Mouse (Mus musculus) G1E-ER4 (cell line): ENCODE measurements around the gene Wwc1. TPM values are rescaled to one million over a fixed set of nuclear protein-coding genes. Genes with fewer than 3 reads are reported as not detected.

ENCODE experiments used
- GATA1 ChIP-seq: IDR thresholded peaks from one replicate; pipeline ENCODE4 v1.8.0; 2012; ENCODE audit warnings: low read length, inconsistent platforms
- polyA plus RNA-seq: library from polyadenylated mRNA; stranded (reverse); fragments of >175 nt; gene quantifications from 2 replicates; pipeline ENCODE4 v1.2.3, GENCODE M21; 2012

Wwc1 gene
- polyA plus RNA-seq = not detected in 2 replicates

DNA sequence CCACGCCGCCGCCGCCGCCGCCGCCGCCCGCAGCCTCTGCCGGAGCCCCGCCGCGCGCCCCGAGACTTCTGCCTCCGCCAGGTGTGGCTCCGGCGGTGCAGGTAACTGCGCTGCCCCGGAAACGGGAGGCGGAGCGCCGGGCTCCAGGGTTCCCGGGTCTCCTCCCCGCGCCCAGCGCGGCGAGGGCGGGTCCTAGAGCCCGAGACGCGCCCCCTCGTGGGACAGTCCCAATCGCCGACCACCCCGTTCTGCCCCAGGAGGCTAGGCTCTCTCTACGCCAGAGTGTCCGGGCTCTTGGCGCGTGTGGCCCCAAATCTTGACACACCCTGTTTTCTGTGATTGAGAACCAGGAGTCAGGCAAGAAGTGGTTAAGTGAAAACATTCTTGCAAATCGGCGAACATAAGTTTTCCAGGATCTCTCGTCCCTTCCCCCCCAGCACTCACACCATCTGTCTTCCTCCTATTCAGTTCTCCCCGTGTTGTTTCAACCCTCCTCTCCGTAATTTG lies at the start of gene Wwc1:
Gene Wwc1 (minus strand): TSS at position 117 of the 507 bp plus-strand sequence.
- no peak for TF ChIP-seq GATA1

DNA sequence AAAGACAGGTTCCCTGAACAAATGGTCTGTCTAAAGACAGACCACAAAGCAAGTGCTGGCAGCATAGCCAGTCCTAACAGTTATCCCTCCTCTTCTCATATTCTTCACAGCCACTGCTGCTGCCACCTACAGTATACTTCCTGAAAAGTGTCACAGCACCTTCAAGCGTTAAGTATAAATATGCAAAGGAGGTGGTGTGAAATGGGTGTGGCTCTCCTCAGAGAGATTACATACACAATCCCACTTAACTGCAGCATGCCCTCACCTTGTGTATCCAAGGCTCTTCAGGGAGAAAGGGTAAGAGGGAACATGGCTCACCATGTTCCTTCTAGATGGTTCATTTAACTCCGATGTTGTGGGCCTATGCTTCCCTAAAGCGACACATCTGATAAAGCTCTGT lies 39.7 kb upstream of the Wwc1 start:
- TF ChIP-seq GATA1 = no peak

DNA sequence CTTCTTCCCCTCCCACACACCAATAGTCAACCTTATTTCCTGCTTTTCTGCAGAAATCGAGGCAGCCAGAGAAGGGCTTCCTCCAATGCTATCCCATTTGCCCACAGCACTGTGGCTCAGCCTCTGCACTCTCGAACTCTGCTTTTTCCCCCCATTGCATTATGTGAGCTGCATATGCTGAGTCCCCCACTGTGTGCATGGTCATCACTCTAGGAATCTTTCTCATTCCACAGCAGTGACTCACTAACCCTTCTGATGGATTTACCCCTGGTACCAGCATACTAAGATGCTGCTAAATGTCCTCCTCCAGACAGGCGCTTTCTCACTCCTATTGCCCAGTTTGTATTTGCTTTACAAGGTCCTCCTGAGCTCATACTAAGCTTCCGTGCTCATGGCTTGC lies 32.9 kb upstream of the Wwc1 start:
- no peak for TF ChIP-seq GATA1

DNA sequence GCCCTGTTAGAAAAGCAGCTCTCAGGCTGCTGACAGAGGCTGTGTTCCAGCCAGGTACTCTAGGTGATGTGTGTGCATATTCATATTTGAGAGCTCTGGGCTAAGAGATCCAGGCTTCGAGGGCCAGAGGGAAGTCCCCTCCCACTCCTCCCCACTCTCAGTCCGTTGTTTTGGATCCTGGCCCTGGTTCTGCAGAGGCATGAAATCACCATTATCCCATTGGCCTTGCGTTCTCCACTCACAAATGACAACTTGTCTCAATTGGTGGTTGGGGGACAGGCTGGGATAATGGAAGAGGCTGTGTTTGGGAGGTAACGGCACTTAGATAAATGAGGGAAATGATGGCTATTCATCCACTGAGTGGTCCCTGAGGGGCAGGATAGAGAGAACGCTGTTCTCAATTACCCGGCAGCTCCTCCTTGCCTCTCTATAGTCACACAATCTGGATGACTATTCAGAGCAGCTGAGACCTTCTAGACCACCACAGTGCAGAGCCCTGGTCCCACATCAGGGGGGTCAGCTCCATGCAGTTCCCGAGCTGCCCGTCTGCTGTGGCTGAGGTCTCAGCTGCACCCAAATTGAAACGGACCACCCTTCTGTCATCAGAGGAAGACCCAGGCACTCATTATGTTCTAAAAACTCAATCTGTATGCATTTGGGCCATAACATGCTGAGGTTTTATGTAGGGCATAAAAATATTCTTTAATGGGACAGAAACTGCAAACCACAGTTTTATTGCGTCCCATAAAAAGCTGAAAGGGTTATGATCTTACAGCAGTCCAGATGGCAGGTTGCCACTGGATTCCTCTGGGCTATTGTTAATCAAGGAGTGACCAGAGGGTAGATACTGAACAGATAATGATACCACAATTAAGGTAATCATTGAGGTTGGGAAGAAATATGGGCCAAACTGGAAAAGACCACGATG lies 29.2 kb upstream of the Wwc1 start:
- no peak for TF ChIP-seq GATA1

DNA sequence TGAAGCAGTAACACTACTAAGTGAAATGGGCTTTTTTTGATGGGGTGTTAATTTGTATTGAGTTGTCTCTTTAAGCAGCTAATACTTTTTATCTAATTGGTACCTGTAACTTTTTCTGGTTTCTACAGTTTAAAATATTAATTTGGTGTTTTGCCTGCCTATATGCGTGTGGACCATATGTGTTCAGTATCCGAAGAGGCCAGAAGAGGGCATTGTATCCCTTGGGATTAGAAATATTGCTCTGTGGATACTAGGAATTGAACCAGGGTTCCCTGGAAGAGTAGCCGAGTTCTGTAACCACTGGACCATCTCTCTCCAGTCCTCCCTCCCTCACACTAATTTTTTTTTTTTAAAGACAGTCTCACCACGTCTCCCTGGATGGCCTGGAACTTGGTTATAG lies 22.6 kb upstream of the Wwc1 start:
- TF ChIP-seq GATA1 = no peak

DNA sequence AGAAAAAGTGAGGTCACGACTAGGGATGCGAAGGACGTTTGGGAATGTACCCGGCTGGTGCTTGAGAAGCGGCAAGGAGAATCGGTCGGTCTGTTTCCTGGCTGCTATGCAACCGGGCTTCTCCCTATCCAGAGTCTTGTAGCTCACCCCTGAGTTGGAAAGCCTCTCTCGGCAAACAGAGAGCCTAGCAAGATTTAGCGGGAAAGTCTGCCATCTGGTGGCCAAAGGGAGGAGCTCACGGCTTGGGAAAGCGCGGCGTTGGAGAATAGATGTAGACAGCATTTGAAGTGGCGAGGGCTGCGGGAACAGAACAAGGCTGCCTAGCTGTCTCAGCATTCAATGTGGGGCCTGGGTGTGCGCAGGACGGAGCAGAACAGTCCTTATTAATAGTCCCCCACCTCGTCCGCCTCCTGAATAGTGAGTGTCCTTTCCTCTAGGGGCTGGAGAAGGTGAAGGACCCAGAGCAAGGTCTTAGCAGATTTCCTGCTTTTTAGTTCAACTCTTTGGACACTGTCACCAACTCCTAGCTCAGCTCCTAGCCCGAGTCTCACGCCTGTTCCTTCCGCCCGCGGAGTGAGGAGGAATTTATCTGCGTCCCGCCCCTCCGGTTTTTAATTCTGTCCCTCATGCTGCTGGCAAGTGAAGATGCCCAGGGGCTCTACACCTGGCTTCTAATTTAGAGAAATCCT lies 21.1 kb upstream of the Wwc1 start:
- no peak for TF ChIP-seq GATA1

DNA sequence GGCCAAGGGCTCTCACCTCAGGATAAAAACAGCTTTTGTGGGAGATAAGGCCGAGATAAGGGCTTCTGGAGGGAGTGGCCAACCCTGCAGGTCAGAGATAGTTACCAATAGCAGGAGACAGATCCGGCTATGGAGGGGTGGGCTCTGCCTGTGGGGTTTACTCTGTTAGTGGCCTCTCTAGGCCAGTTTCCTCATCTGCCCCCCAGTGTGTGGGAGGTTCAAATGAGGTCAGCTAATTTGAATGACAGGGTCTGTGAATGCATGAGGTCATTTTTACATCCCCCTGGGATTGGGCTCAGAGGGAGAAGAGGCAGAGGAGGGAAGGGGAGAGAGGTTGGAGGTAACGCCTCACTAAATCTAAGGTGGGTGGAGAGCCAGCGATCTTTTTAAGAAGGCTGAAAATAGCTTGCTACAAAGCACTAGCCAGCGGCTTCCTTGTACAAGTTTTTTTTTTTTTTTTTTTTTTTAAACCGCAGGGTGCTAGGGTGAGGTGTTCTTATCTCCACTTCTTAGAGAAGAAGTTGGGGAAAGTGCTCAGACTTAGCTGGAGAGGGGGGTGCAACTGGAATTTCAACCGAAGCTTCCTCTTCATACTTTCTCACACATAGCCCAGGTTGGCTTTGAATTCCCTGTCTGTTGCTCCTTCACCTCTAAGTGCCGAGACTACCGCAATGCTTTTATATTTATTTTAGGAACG lies 20.4 kb upstream of the Wwc1 start:
- no peak for TF ChIP-seq GATA1

DNA sequence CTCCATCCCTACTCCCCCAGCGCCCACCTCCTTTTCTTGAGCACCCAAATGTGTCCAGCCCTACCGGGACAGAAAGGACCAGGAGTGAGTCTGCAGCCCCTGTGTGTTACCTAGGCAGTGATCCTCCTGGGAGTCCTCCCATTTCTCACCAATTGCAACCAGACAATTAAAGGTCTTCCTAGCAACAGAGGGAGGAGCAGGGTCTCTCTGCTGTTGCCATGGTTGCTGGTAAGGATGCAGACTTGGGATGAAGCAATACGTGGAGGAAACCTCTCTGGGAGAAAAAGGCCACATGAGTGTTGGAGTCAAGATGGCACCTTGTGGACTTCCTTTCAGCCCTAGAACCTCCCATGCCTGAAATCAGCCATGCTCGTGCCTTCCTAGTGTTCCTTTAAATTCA lies 19.7 kb upstream of the Wwc1 start:
- TF ChIP-seq GATA1 = no peak

DNA sequence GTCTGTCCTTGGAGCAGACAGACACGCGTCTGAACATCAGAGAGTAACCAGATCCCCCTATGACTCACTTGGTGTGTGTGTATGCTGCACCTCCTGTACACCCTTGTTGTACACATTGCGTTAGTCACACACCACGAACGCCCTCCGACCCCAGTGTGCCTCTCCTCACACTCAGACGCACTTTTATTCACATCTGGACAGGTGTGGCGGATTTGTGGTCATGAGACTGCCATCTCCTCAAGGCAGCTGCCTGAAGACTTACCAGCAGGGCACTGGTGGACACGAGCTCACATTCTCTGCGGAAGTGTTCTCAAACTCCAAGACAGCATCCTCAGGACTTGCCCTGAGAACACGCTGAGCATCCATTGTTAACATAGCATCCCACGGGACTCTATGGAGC lies 17.7 kb upstream of the Wwc1 start:
- TF ChIP-seq GATA1 = no peak

DNA sequence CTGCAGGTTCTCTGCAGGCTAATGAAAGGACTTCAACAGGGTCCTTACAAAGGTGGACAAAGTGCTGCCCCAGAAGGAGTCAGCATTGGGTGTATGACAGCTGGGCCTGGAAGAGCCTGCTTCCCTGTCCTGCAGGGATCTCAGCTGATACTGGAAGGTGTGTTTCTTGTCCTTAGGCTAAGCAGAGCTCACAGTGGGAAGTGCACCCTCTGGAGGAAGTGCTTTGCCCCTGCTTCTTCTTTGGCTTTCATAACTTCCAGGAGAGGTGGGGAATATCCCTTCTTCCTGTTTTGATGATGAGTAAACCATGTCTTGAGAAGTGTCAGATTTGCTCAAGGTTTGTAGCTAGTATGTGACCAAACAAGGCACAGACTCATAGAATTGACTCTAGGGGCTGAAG lies 15.0 kb upstream of the Wwc1 start:
- TF ChIP-seq GATA1 = no peak

DNA sequence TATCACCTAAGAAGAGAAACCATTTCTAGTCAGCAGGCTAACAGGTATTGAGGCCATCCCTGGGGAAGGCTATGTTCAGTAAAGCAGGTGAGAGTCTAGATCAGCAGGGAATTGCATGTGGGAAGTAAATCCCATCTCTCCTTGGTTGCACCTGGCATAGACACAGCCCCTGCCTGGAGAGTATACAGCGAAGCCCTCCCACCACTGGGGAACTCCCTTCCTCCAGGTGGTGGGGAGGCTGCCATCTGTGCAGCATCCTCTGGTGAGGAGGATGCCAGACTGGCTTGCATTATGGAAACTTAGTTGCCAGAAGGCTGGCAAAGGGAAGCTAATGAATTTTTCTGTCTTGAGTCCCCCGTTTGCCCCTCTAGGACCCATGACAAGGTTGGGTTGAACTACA lies 11.5 kb upstream of the Wwc1 start:
- no peak for TF ChIP-seq GATA1

DNA sequence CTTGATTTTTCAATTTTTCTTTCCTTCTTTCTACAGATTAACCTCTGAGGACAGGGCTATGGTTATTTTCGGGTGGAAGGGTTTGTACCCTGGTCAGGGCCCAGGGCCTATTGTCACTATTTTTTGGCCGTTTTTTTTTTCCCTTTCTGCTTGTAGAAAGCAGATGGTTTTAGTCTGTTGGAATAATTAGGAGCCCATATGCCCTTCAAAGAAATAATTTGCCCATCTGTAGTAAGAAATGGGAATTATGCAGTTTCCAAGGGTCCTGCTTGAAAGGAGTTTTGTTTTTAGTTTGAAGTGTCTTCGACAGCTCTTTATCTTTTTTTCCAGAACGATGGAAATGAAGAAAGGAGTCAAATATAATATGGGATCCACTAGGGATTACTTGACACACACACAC lies 9.6 kb upstream of the Wwc1 start:
- TF ChIP-seq GATA1 = no peak

DNA sequence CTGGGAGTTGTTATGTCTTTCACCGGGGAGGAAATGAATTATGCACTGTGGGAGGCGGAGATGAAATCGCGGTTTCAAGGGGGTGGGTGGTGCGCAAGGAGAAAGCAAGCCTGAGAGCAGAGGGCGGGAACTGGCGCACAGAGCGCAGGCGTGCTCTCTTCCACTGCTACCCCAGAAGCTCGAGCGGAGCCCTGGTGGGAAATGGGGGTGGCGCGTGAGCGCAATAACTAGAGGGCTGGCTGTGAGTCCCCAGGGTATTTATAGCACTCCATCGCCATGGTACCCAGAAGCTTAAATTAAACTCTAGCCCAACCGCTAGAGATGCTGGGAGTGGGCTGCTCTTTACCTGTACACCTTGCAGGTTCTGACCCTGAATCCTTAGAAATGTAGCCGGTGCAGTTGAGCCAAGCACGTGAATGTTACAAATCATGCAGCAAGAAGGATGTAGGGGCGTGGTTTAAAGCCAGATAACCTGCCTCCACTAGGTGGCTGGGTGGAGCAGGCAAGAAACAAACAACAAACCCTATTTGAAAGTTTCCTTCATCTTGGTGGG lies 5.6 kb upstream of the Wwc1 start:
- TF ChIP-seq GATA1 = no peak

DNA sequence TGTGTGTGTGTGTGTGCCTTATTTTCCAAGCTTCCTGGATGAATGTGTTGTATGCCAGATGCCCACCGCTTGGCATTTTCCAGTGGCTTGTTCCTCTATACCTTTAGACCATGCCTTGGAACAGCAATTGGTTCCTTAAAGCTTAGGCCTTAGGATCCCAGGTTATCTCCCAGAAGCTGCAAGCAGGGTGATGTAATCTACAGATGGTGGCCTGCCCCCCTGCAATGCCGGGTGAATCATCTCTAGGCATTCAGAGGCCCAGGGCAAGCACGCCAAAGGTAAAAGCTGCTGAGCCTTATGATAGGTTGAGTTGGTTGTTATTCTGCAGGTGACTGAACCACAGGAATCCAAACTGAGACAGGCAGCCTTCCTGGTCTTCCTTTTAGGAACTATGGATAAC lies 2.4 kb upstream of the Wwc1 start:
- TF ChIP-seq GATA1 = no peak

DNA sequence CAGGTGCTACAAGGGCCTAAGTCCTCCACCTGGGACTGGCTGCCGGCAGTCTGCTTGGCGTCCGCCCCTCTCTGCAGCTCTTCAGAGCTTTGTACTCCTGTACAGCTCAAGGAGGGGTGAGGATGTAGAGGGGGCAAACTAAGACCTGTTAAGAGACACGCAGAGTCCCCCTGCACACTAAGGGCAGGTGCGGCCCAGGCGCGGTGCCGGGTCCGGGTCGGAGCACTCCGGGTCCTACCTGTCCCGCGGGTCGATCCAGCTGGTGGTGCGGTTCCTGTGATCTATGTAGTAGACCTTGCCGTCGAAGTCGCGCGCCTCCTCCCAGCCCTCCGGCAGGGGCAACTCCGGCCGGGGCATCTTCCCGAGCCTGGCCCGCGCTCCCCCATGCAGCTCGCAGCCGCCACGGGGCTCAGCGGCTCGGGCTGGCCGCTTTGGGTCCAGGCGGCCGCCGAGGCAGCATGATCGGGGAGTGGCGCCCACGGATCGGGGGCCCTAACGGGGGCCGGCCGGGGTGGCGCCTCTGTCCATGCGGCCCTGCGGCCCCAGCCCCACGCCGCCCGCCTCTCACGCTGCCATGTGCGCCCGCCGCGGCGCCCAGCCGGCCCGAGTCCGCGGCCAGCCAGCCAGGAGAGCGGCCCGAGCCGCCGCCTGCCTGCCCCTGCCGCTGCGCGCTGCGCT lies 455 bp downstream of the Wwc1 start:
- TF ChIP-seq GATA1 = no peak
